Mouse (Mus musculus) midbrain, embryonic 12.5 days (tissue): ENCODE measurements around the gene Arxes1. TPM values are rescaled to one million over a fixed set of nuclear protein-coding genes. Genes with fewer than 3 reads are reported as not detected.
"Not testable (repeated sequence)": the region's sequence is repeated elsewhere in the genome, so short reads cannot be mapped to it uniquely, and the experiment has no call there.

Experiments used
- ATAC-seq: fragments of 200-750 bp; cut with Nextera tagmentation; 2 replicates; pipeline ENCODE4 v1.8.0; 2017; ENCODE audit warnings: low read depth, moderate TSS enrichment, moderate library complexity; ENCODE audit not compliant: low FRiP score
- H3K27ac ChIP-seq: fragments of 300-500 bp; sonication (generic); replicated peaks from 2 replicates; pipeline ENCODE4 v1.5.1; 2016; ENCODE audit warnings: mild to moderate bottlenecking
- H3K27me3 ChIP-seq: fragments of 300-500 bp; sonication (generic); 2 replicates; pipeline ENCODE4 v1.6.1; 2016; ENCODE audit warnings: mild to moderate bottlenecking
- H3K36me3 ChIP-seq: fragments of 300-500 bp; sonication (generic); 2 replicates; pipeline ENCODE4 v1.6.1; 2016
- H3K4me1 ChIP-seq: fragments of 300-500 bp; sonication (generic); 2 replicates; pipeline ENCODE4 v1.6.1; 2016
- H3K4me2 ChIP-seq: fragments of 300-500 bp; sonication (generic); replicated peaks from 2 replicates; pipeline ENCODE4 v1.6.1; 2016; ENCODE audit warnings: mild to moderate bottlenecking, moderate library complexity
- H3K4me3 ChIP-seq: fragments of 300-500 bp; sonication (generic); 2 replicates; pipeline ENCODE4 v1.5.1; 2016; ENCODE audit warnings: mild to moderate bottlenecking
- H3K9ac ChIP-seq: fragments of 300-500 bp; sonication (generic); replicated peaks from 2 replicates; pipeline ENCODE4 v1.6.1; 2016; ENCODE audit warnings: mild to moderate bottlenecking, moderate library complexity
- H3K9me3 ChIP-seq: fragments of 300-500 bp; sonication (generic); 2 replicates; pipeline ENCODE4 v1.6.1; 2016; ENCODE audit warnings: mild to moderate bottlenecking
- WGBS: fragments of 180-500 bp; shearing (Covaris S2); methylation state at CpG from one replicate; pipeline ENCODE4 v1.1.7; 2016; 5-methylcytosine and 5-hydroxymethylcytosine counted together
- polyA plus RNA-seq: library from polyadenylated mRNA; unstranded; fragments of >200 nt; fragmentation: Nextera tagmentation; extraction: Ambion mirVana; gene quantifications from 2 replicates; pipeline ENCODE4 v1.2.1, GENCODE M21; 2016

Arxes1 gene
- polyA plus RNA-seq, 1 experiment from 2014 or later = 51.9 TPM

- no peak overlapping the region for H3K9ac ChIP-seq
- ATAC-seq = no peak
- H3K27ac ChIP-seq = no peak overlapping the region
- no peaks in the 10 kb centered on the region for H3K4me1 ChIP-seq
- H3K4me2 ChIP-seq = no peak overlapping the region
- 78% methylated on average over 2 of the region's 2 CpGs for WGBS
- no peaks in the 10 kb centered on the region; the same call in 1 of the 2 replicates for H3K27me3 ChIP-seq
- H3K36me3 ChIP-seq = no peaks in the 10 kb centered on the region
- no peaks in the 10 kb centered on the region for H3K9me3 ChIP-seq
- H3K4me3 ChIP-seq = no peak overlapping the region
Observed at GRCm38 (mm10) chrX:136051219-136051618, 18.1 kb downstream of the Arxes1 start.

DNA sequence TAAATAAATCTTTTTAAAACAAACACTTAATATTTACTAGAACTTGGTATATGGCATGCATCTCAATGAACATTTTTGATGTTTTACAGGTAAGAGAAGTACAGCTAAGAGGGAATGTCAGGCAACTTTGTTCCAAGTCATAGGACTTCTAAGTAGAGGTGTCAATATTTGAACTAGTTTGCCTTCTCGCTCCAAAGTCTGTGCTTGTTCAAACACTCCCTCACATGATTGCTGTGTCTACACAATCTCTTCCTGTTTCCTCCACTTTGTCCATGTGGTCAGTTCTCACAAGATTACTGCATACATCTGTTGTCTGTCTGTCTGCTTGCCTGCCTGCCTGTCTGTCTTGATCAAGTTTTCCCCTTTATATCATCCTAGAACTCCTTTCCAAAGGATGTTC is 27.5 kb downstream of the Arxes1 start:
- Histone ChIP-seq H3K9me3 (no peaks in the 10 kb centered on the region), H3K27ac (no peak overlapping the region), H3K27me3 (peaks cover 4% of the 10 kb centered on the region; the same call in 1 of the 2 replicates), H3K4me1 (no peaks in the 10 kb centered on the region), H3K36me3 (no peaks in the 10 kb centered on the region), H3K4me3 (no peak overlapping the region), H3K4me2 (no peak overlapping the region), H3K9ac (no peak overlapping the region)
- WGBS = 73% methylated on average over 1 of the region's 1 CpGs
- ATAC-seq = no peak

- H3K4me2 ChIP-seq = peak overlapping the region; percentile 42
- H3K9ac ChIP-seq = peak overlapping the region; percentile 54
- H3K27ac ChIP-seq = peak overlapping the region; percentile 64
- peak; percentile 82 for ATAC-seq
- WGBS = 31% methylated on average over 17 of the region's 48 CpGs
- not testable (repeated sequence) for H3K36me3 ChIP-seq, H3K9me3 ChIP-seq, H3K4me1 ChIP-seq, H3K27me3 ChIP-seq
- H3K4me3 ChIP-seq = peak overlapping the region; percentile 49
Observed at GRCm38 (mm10) chrX:136067201-136067991, 34.2 kb downstream of the Arxes1 start.

GRCm38 (mm10) chrX:136068020-136068419 is 34.9 kb downstream of the Arxes1 start, which contains the start of gene Bex2:
Bex2 (minus strand) TSS chrX:136068236.
- 23% methylated on average over 8 of the region's 32 CpGs for WGBS
- not testable (repeated sequence) for H3K36me3 ChIP-seq, H3K27me3 ChIP-seq, H3K4me1 ChIP-seq, H3K9me3 ChIP-seq
- Histone ChIP-seq H3K27ac (peak within 1 kb of the TSS; percentile 64), H3K9ac (peak within 1 kb of the TSS; percentile 54), H3K4me2 (peak within 1 kb of the TSS; percentile 42), H3K4me3 (peak within 1 kb of the TSS; percentile 49)
- peak; percentile 98 for ATAC-seq

Other genes starting within 250 kb of the Arxes1 start
- gene Bhlhb9, start 235.8 kb upstream of the Arxes1 start, polyA plus RNA-seq = 83.9 and 90.3 TPM in 2 replicates
- 80.3 and 94.1 TPM in 2 replicates for gene Gprasp2, start 194.3 kb upstream of the Arxes1 start, polyA plus RNA-seq
- gene Arxes2, start 39.5 kb upstream of the Arxes1 start, polyA plus RNA-seq = 151 and 155 TPM in 2 replicates
- 364 and 366 TPM in 2 replicates for gene Bex2, start 34.9 kb downstream of the Arxes1 start, polyA plus RNA-seq
- not detected in 2 replicates for gene Nxf3, start 51.9 kb downstream of the Arxes1 start, polyA plus RNA-seq
- gene Bex4, start 105.6 kb downstream of the Arxes1 start, polyA plus RNA-seq = 83.4 and 88.1 TPM in 2 replicates
- 157 and 164 TPM in 2 replicates for gene Tceal8, start 139.0 kb downstream of the Arxes1 start, polyA plus RNA-seq
- 7.6 and 9.3 TPM in 2 replicates for gene Tceal5, start 170.5 kb downstream of the Arxes1 start, polyA plus RNA-seq
- 0.80 and 1.5 TPM in 2 replicates for gene Tceal7, start 181.4 kb downstream of the Arxes1 start, polyA plus RNA-seq
- 112 and 115 TPM in 2 replicates for gene Bex1, start 182.1 kb downstream of the Arxes1 start, polyA plus RNA-seq
- gene Tceal9, start 211.7 kb downstream of the Arxes1 start, polyA plus RNA-seq = 373 and 394 TPM in 2 replicates
- gene Bex3, start 236.9 kb downstream of the Arxes1 start, polyA plus RNA-seq = 584 and 588 TPM in 2 replicates